Mouse (Mus musculus) layer of hippocampus, postnatal 14 days (tissue): ENCODE measurements around the gene Atp6v1b1. TPM values are rescaled to one million over a fixed set of nuclear protein-coding genes. Genes with fewer than 3 reads are reported as not detected.
A peak's percentile ranks its signal among the peaks of the same experiment; 100 is the strongest.

ENCODE experiments used
- DNase-seq, 2 experiments: peaks; one replicate each; pipeline ENCODE4 v3.0.0; 2021 to 2022; ENCODE audit warnings: low spot score in 2 of 2, mixed read lengths in 1 of 2
- total RNA-seq, 2 experiments: library from RNA; stranded (reverse); gene quantifications; 2 replicates each; pipeline ENCODE4 v1.2.3; 2021

Atp6v1b1 gene
- total RNA-seq, 2 experiments from 2014 or later, result 0.45 TPM; not detected in 1

DNA sequence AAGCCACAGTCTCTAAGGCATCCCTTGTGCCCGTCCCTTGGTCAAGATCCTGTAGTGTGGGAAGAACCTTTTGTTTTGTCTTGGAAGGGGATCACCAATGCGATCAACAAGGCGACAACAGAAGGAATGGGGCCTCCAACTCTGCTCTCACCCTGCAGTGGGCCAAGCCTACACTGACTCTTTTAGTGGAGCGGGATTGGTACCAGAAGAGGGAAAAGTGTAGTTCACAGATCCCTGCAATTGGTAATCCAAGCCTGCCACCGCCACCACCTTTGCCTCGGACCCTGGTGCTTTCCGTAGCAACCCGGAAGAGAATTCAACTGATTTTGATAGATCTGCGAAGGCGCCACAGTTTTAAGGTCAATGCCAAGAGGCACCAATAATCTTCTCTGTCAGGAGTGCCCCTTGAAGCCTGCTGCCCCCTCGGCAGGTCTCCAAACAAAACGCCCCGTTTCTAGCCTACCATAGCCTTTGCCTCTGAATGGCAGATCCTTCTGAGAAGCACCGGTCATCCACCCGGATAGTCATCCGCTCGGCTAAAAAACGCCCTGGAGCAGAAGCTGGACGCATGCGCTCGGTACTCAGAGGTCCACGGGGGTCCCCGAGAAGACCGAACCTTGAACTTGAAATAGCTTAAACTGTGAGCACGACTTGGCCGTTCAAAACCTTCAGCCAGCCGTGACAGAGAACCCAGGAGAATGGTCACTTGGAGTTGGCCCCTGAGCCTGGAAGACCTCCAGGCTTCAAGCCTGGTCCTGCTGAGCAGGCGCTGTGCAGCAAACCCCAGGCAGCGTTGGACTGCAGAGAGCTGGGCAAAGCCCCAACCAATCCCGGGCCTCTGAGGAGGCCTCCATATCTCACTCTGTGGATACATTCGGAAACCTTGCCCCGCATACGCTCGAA lies 28.3 kb upstream of the Atp6v1b1 start:
- DNase-seq, result no peak

DNA sequence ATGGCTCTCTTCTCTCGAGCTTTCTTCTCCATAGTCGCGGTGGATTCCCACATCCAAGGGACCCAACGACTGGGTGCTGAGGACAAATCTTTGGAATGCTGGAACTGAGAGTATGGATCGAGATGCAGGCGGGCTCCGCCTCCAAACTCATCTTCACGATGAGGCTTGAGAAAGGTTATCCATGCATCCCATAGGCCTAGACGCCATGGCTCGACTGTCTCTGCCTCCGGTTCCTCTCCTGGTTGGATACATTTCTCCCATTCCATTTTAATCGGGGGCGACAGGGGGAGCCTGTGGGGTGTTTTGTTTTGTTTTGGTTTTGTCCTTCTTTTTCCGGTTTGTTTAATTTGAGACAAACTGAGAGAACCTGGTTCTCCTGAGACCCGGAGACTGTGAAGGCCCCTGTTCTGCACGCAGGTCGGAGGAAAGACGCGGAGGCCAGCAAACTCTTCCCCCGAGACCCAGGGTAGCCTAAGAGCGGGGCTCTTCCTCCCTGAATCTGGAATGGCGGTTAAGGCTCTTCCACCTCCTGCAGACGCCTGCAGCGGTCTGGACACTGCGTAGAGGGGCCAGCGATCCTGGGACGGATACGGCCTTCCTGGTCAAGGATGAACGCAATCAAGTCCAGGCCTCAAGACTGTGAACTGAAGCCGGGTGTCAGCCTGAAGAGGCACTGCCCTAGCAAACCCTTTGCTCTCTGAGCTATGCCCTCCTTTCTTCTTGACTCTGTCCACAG lies 27.2 kb upstream of the Atp6v1b1 start:
- DNase-seq, result no peak

DNA sequence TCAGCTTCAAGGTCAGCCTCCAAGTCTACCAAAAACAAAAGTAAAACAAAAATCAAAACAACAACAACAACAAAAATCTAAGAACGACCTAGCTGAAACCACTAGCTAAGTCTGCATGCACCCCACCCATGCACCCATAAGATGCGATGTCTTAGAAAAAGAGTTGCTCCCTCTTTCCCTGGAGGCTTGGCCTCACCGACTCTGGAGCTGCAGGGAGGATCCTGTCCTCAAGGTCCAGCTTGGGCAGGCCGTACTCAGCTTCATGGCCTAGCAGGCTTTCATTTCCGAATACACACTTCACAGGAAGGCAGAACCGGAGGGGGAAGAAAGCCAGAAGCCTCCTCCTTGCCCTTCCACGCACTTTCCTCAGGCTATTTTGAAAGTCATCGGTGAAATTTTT lies 25.8 kb upstream of the Atp6v1b1 start:
- DNase-seq, result no peak

DNA sequence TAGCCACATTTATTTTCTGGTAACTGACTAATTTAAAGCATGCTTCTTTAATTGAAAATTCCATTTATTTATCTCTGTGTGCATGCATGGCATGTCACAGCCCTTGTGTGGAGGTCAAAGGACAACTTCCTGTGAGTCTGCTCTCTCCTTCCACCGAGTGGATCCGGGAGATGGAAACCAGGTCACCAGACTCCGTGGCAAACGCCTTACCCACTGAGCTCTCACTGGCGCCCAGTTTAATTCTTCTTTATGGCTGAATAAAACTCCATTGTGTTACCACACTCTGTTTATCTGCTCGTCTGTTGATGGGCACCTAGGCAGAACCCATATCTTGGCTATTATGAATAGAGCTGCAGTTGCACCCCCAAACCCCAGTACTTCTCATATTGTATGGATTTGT lies 20.3 kb upstream of the Atp6v1b1 start:
- DNase-seq, result no peak

DNA sequence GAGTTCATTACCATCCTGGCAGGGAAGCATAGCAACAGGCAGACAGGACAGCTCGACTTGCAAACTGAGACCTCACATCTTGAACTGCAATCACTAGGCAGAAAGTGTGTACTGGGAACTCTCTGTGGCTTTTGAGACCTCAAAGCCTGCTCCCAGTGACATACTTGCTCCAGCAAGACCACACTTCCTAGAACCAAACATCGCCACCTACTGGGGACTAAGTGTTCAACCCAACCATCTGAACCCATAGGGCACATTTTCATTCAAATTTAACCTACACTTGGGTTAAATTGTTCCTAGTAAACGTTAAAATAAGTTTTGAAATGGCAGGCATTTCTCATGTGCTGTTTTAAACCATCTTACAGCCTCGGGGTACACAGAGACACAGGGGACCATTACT lies 15.6 kb upstream of the Atp6v1b1 start:
- no peak for DNase-seq

DNA sequence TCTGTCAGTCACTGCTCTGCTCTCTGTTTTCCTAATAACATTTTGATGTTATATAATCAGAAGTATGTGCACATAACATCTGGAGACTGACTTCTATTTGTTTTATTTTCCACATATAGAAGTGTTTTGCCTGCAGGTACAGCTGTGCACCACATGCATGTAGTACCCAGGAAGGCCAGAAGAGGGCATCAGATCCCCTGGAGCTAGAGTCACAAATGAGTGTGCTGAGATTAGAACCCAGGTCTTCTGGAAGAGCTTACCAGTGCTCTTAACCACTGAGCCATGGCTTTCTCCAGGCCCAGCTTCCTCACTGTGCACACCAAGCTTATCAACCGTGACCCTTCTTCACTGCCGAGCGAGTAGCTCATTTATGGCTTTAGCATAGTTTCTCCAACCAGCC lies 14.3 kb upstream of the Atp6v1b1 start:
- no peak for DNase-seq

DNA sequence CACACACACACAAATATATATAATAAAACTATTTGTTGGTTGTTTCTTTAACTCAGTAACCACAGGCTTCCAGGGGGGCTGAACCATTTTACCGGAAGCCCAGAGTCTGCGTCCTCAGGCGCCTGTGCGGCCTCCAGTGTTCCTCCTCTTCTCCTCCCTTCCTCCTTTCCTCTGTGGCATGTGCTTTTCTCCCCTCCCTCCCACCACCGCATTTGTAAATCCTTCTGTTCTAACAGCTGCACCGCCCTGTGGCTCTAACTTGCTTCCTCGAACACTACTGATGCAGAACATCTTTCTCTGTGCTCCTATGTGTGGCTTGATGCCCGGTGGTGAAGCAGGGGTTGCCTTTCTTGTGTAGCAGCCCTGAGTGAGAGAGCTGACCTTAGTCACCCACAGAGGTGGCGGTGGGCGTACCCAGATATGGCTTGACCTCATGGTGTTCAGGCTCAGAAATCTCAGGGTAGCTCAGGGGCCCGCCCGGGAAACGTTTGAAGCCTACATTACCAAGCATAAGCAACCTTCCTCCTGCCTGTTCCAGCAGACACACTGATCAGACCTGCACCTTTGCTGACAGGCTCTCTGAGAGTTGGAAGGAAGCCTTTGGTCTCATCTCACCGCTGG lies 13.3 kb upstream of the Atp6v1b1 start:
- peak in 1 of 2 experiments; percentile 7 for DNase-seq

DNA sequence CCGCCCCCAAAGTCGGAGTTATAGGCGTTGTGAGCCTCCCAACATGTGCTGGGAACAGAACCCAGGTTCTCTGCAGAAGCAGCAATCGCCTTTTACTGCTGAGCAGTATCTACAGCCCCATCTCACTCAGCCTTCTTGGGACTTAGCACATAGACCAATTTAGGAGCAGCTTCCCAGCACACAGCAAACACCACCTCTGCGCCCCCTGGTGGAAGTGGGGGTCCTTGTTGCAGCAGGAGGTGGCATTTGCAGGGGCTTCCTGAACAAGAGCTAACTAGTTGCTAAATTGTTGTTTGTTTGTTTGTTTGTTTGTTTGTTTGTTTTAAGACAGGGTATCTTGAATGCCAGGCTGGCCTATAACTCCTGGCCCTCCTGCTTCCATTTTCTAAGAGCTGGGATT lies 11.7 kb upstream of the Atp6v1b1 start:
- peak; percentile 9 to 36 for DNase-seq

DNA sequence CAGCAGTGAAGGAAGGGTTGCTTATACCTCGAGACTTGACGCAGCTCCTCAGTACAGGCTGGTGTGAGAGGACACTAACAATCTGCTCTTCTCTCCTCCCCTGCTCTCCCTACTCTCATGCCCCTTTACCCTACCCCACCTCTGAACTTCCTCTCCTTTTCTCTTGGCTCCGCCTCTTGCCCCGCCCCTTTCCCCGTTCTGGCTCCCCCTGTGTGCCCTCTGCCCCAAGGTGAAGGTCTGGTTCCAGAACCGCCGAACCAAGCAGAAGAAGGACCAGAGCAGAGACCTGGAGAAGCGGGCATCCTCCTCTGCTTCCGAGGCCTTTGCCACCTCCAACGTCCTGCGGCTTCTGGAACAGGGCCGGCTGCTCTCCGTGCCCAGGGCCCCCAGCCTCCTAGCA lies 5.5 kb upstream of the Atp6v1b1 start:
- no peak for DNase-seq

DNA sequence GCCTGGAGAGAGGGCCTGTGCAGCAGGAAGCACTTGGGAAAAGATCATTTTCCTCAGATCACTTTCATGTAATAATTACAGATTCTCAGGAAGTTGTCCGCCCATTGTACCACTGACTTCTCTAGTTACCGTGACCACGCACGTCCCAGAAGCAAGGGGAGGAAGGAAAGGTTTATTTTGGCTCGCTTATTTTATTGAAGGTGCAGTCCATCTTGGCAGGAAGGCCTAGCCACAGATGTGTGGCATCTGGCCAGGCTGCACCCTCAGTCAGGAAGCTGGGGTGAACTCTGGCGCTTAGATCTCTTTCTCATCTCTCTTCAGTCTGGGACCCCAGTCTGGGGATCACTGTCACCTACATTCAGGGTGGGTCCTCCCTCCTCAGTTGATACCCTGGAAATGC lies 4.2 kb upstream of the Atp6v1b1 start:
- DNase-seq, result no peak

DNA sequence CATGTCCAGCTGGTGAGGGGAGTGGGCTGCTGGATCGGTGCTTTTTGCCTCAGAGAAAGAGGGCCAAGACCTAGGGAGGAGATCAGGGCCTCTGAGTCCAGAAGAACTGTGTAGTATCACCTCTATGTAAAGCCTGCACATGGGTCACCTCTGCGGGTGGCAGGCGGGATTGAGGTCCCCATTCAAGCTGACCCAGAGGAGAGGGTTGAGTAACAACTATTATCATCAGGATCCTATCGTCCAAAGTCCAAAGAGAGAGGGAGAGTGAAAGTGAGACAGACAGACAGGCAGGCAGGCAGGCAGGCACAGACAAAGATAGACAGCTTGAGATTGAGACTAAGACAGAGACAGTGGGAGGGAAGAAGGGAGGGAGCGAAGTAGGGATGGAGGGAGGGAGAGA lies 422 bp downstream of the Atp6v1b1 start:
- DNase-seq, result no peak

DNA sequence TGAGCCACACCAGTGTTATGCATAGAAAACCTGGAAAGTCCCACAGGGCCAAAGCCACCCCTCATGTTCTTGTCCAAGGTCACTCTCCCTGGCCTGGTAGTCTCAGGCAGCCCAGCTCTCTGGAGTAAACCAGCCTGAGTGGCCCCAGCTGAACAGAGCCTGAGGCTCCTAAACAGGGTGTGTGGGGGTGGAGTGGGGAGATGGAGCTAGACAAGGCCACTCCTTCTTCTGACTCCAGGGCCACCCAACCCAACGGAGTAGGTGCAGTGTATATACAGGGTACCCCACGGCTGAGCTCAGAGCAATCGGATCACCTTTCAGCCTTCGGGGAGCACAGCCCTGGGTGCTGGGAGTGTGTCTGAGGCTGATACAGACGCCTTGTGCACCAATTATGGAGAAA lies 1.3 kb downstream of the Atp6v1b1 start:
- DNase-seq, result no peak

DNA sequence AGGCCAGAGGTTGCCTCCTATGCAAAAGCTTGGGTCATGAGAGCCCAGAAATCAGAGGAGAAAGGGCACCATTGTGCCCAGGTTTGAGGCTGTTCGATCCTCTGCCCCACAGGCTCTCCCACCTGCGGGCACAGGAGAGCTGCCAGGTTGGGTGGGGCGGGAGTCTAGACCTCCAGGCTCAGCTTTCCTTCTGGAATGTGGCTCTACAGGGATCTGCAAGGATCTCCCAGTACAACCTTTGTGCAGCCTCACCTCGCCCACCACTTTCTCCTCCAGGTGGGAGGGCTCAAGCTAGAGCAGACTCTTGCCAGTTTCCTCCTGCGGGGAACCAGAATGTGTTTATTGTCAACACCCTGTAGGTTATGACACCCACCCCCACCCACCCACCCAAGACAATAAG lies 1.8 kb downstream of the Atp6v1b1 start:
- no peak for DNase-seq

DNA sequence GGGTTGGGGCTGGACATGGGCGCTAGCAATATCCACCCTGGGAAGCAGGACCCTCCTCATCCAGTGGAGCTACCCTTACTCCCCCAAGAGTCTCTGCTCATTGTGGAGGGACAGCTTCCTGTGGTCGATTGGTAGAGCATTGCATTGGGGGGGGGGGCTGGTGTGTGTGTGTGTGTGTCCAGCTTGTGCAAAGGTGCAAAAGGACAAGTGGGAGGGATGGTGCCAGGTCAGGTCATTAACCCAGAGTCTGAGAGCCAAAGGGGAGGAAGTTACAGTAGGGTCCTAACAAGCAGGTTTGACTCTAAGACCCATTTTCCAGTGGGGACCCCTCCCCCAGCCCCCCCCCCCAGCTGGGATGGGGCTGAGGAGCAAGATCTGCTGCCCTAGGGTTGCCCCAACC lies 2.7 kb downstream of the Atp6v1b1 start:
- DNase-seq, result no peak

DNA sequence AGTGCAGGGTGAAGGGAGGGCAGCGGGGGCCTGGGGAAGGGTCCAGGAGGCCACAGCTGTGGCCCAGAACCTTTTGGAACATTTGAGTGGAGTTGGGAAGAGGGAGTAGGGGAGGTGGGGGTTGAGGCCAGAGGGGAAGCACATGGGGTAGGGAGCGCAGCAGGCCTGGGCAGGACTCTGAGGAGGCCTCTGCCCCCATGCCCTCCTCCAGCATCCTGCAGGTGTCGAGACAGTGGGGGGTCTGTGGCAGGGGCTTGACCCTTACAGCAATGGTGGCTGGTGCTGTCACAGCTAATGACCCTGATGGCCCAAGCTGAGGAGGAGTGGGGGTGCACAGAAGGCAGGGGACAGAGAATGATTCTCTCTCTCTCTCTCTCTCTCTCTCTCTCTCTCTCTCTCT lies 6.5 kb downstream of the Atp6v1b1 start:
- DNase-seq, result no peak

DNA sequence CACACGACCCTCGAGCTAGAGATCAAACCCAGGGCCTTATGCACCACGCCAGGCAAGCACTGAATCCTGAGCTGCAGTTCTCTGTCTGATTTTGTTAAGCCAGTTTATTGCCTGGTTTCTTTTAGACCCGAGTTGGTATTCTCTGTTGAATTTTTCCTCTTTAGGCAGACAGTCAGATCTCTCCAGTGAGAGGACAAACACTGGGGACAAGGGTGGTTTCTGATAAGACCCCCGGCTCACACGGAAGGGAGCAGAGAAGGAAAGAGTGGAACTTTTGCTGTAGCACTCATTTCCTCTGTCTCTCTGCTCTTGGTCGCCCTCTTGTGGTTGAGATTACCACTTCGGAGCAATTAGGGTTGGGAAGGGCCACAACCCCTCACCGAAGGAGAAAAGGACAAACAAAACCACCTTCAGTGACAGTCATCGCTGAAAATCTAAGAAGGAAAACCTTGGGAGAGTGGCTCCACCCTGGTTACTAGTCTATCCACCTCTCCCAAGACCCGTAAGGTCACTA lies 7.4 kb downstream of the Atp6v1b1 start:
- DNase-seq, result peak; percentile 35 to 40

DNA sequence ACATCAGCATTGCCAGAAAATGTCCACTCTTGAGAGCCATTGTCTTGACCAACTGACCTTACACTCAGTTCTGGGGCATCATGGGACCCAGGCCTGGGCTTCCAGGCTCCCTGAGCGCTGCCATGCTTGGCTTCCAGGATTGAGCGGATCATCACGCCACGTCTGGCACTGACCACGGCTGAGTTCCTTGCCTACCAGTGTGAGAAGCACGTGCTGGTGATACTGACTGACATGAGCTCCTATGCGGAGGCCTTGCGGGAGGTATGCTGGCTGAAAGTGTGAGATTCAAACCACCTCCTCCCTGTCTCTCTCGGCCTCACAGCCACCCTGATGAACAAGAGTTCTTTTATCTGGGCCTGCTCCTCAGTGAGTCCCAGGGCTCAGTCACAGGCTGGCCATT lies 13.3 kb downstream of the Atp6v1b1 start:
- no peak for DNase-seq

DNA sequence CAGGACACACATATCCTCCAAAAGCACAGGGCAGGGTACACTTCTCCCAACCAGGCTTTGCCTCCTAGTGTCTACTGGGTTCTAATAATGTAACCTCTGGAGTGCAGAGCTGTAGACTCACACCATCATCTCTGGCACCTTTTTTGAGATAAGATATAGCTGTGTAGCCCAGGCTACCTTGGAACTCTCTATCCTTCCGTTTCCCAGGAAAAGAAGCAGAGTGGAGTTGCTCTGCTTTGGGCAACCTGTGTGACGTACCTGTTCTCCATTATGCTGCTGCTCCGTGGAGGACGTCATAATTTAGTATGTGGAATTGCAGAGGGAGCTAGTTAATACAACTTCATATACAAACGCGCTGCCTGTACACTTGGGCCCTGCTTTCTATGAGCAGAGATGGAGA lies 19.6 kb downstream of the Atp6v1b1 start, which contains the start of gene Ankrd53:
Gene Ankrd53 (plus strand): TSS at position 301 of the 400 bp plus-strand sequence.
- no peak for DNase-seq

DNA sequence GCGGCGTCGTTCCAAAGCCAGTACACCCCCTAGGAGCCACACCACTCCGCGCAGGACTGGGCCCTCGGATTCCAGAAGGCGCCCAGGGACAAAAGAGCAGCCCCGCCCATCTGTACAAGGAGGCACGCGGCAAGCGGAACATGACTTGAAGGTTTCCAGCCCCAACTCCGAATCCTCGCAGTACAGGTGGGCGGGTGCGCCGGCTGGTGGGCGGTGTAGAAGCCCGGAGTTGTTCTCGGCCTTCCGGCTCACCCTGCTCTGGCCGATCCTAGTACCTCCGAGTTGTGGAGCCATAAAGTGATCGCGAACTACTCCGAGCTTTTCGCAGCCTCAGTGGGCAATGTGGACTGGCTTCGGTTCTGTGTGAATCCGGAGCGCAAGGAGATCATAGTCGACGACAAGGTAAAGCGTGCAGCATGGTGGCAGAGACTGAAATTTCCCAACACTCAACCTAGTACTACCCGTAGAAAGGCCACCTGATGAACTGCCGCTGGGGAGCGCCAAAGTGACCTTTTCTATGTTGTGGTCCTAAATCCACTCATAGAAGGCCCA lies 20.2 kb downstream of the Atp6v1b1 start:
- no peak for DNase-seq

DNA sequence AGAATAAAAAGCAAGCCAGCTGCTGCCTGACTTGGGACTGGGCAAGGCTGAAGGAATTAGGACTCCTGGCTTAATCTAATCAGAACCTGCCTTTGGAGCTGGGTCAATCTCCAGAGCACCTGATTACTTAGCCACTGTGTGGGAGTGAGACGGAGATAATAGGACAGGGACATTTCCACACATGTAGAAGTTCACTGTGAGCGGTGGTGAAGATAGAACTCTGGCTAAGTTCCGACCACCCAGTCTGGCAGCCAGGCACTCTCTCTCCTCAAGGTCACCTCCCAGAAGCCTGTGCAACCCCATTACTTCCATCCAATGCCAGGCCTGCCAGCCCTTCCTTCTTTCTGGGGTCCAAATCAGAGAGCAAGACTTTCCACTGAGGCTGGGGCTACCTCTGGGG lies 24.2 kb downstream of the Atp6v1b1 start:
- no peak for DNase-seq

DNA sequence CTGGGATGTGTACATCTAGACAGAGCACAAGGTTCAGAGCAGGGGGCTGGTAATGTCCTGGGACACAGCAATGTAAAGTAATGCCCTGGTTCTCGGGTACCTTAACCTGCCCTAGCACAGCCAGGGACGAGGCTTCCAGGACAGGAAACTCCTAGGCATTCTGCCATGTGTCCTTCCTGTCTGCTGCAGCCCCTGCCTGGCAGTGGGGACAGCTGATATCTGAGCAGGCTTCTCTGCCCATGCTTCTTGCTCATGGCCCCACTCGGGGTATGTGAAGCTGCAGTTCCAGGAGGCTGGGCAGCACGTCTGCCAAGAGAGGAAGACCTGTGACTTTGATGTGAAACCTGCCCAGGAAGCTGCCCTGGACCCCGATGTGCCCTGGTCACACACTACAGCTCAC lies 25.7 kb downstream of the Atp6v1b1 start:
- DNase-seq, result no peak
